Mouse (Mus musculus) c-Kit-positive CD71-positive TER-119-positive erythroid progenitor cells, embryonic 14.5 days (primary cell): ENCODE measurements around the gene Nmur2.

Source experiments
- DNase-seq: peaks from one replicate; pipeline ENCODE4 v3.0.0-alpha.2; 2013; ENCODE audit warnings: low spot score

Gene Nmur2

DNA sequence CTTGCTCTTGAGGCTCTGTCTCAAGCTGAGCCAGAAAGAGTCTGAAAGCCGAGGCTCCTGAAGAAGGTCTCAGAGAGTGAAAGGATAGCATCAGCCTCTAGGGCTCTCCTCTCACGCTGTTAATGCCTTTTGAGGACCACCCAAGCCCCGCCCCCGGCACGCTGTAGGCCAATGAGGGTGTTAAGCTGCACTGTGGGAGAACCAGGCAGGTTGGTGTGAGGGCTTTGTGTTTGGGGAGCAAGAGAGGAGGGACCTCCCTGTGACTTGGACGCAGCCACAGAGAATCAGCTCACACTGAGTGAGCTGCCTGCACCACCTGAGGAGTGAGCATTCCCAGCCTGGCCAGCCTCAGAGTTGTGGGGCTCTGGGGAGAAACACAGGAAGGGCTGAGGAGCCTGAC lies at the start of gene Nmur2:
TSS of gene Nmur2 (minus strand) at position 94 of the 400 bp plus-strand sequence.
- DNase-seq, result no peak

DNA sequence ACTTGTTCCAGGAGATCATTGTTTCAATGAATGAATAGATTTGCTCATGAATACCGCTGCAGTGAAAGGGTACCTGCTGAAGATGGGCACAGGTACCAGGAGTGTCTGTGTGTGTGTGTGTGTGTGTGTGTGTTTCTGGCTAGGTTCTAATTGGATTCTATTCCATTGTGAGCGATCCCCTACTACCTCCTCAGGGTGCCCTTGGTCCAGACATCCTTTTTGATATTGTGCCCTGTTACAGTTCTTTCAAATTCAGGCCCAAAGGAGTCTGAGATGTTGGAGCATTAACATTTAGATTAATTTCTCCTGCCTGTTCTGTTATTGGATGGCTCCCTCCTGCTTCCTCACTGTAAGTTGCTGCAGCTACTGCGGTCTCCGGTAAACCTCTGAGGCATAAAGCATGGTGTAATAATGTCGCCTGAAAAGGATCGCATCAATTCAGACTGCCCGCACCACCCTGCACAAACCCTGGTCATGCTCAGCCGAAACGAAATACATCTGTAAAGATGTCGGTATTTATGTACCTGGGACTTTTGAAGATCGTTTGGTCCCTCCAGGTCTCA lies 48.4 kb upstream of the Nmur2 start:
- DNase-seq, result no peak

DNA sequence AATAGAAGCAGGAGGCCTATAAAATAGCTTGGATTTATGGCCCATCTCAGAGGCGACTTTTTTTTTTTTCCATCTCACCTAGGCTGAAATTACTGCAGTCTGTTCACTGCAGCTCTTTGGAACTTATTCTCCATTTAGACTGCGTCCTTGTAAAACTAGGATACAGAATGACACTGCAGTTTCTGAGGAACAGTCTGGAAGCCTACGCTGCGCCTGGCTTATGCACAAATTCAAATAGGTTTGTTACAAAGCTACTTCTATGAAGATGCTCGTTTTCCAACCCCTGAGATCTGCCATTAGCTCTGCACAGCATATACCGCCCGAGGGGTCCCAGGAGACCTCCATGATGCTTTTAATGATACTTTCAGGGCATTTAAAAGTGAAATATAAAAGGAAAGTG lies 31.3 kb upstream of the Nmur2 start:
- DNase-seq, result no peak

DNA sequence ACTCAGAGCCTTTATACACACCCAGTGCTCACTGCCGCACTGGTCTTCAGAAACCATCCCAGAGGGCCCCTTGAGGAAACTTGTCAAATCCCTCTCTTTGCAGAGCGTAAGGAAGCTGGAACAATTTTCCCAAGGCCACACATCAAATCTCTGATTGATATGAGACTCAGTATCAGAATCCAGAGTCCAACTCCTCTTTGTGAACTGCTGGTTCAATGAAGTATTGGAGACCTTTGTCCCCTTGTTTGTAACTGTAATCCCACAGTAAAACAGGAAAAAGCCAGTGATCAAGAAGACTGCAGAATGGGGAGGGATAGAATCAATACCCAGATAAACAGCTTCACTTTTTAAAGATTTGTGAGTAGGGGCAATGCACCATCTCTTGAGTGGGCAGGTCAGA lies 28.8 kb upstream of the Nmur2 start:
- no peak for DNase-seq

DNA sequence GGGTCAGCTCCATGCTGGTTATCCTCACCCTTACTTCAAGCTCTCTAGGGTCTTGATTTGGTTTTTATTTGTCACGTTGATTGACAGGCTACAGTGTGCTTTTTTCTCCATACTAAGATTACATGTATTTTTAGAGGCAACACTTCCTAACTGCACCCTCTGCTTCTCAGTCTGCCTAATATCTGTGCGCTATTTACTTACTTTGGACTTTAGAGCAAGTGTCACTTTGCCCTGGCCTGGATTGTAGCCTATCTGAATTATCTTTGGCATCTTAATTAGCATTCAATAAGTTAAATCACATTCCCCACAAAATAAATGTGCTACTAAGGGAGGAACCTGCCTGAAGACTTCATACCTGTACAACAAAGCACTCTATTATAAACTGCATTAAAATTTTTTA lies 24.3 kb upstream of the Nmur2 start:
- no peak for DNase-seq

DNA sequence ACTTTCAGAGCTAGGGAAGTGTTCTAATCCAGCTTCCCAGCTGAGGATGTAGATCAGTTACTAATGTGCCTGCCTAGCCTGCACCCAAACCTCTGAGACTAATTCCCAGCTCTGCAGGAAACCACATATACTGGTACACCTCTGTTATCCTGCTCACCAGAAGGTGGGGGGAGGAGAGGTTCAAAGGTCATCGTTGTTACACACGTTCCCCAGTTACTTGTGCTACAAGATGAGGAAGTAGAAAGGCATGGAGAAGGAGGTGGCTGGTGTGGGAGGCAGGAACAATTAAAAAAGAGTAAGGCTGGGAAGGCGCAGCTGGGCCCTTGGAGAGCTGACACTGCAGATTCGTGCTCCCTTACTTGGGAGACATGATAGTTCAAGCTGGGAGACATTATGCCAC lies 23.8 kb upstream of the Nmur2 start:
- no peak for DNase-seq

DNA sequence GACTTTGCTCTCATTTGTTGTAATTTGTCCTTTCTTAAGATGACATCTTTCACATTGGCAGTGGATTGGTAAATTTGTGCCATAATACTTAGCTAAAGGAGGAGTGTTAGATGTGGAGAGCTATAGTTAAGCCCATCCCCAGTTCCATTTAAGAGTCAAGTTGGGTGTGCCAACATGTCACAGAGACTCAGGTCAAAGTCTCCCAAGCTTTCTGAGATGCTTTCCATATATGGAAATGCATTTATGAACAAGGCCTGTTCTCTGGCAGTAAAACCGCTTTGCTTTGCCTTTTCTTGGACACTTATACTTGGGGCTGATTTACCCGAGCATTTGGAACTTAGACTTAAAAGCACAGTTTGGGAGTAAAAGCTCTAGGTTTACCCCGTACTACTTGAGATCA lies 18.4 kb upstream of the Nmur2 start:
- DNase-seq, result no peak

DNA sequence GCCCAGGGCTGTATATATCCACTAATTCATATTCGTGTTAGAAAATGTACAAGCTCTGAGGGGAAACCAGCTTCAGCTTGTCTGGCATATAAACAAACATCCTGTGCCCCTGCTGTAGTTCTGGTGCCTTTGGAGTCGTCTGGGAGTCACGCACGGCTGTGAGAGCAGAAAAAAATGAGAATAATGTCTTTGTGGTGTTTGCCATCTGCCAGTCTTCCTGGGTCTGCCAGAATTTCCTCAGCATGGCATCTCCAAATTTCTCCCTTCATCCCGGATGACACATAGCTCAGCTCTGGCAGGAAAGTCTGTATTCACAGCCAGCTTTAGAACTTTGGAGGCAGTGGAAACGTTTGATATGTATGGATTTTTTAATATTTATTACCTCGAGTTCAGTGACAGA lies 13.6 kb upstream of the Nmur2 start:
- DNase-seq, result no peak

DNA sequence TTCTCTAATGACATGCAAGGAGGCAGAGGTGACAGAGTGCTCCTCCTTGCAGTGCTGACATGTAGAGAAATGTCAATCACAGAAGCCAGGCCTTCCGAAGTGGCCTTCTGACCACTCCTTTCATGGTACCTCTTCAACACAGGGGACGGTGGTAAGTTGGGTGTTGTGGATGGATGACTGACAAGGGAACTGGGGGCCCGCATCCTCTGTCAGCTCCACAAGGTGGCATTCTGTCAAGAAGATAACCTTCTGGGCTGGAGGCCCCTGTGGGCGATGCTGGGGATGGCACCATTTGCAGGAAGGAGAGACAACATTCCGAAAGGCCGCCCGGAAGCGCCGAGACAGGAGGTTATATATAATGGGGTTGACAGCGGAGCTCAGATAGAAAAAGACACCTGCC lies 14.0 kb downstream of the Nmur2 start:
- no peak for DNase-seq

DNA sequence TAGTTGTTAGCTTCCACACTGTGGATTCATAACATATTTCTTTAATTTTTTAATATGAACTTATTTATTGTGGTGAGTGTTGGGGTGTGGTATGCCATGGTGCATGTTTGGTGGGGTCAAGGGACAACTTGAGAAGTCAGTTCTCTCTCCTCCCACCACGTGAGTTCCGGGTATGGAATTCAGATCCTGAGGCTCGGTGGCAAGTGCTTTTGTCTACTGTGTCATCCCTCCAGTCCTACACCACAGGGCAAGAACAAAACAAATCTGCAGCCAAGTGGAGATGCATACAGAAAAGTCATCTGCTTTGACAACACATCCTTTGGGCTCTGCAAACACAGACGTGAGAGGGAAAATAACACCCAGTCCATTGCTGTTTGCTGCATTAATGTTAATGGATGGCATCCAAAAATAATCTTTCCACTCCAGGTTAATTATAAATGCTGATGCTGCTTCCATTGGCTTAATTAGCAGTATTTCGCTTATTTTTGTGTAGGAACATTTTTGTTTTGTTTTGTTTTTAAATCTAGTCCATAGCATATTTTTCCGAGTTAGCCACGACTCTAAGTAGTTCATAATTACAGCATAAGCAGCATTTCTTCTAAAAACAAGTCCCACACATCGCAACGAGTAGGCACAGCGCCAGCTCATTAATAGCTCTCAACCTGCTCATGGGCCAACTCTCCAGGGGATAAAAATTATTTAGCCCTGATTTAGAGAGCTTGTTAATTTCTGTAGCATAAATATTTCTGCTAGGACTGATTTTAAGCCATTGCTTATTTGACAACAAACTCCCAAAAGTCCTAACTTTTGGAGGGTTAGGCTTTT lies 14.9 kb downstream of the Nmur2 start:
- no peak for DNase-seq

DNA sequence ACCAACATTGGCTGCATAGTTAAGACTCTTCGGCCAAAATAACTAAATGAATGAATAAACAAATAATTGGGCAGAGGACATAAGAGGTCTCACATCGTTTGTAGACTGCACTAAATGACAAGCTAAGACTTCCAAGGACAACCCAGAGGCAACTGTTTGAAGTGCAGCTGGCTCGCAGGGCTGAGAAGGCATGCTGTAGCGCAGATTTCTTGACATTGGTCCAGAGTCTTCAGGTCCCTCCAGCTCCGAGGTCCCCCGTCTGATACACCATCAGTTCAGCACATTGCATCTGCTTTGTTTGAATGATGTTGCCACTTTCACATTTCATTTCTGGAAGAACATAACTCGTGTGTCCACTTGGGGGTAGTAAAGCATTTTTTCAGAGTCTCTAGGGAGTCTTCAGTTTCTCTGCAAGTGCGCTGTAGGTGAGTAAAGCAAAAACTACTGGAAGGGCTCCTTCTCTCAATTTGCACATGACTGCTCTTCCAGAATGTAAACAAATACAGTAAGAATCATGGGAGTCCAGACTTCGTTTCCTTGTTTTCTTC lies 27.2 kb downstream of the Nmur2 start:
- DNase-seq, result no peak

DNA sequence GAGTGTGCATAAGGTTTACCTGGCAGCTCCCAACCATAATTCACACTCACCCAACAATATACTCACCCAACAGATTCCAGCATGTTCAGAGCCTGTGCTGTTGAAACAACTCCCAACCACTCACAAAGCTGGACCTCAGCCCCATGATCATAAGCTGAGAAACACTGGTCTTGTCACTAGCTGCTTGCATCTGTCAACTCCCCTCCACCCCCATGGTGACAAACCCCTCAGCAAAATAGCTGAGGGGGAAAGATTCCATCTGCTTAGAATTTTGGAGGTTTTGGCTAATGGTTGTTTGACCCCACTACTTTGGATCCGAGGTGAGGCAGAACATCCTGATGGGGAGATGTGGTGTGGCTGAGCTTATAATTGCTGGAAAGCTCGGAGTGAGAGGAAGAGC lies 28.4 kb downstream of the Nmur2 start:
- no peak for DNase-seq

DNA sequence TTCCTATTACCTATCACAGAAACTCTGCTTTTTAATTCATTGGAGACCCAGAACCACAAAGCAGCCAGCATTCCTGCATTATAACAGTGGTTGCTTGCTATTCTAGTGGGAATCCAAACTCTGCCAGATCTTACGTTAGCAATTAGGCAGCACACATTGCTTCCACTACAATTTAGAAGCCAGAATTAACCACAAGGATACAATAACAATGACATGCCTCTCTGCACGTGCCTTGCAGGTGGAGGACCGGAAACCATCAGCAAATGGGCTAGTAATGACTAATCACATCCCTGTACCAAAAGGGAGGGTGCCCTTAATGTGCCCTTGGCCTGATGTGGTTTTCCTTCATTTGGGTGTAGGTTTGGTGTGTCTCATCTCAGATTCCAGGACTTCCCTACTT lies 32.5 kb downstream of the Nmur2 start:
- DNase-seq, result no peak

DNA sequence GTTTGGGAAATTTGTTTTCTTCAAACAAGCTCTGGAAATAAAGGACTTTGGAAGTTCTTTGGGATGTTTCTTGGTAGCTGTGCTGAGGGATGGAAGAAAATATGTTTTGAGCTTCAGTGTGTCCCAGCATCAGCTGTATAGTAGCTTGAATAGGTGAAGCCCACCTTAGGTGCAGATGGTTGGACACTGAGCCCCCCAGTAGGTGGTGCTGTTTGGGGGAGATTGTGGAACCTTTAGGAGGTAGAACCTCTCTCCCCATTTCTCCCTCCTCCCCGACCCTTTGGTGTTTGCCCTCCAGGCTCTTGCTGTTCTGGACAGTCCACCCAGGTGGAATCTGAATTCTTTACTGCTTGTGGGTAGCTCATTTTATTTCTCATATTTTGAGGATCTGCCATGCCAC lies 48.0 kb downstream of the Nmur2 start:
- DNase-seq, result no peak

DNA sequence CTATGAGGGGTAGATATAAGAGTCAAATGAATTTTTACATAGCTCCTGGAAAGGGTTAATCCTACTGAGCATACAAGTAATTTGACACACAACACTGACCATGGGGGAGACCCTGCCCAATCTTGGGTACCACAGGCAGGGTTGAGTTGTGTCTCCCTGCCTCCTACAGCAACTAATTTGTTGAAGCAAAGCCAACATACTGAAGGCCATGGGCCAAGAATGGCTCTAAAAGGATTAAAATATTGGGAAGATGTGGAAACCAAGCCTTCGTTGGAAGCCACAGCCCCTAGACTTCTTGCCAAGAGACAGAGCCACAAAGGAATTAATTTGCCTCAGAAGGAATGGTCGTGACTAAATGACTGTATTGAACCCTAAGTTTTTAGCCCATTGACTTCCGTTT lies 48.7 kb downstream of the Nmur2 start:
- DNase-seq, result no peak

DNA sequence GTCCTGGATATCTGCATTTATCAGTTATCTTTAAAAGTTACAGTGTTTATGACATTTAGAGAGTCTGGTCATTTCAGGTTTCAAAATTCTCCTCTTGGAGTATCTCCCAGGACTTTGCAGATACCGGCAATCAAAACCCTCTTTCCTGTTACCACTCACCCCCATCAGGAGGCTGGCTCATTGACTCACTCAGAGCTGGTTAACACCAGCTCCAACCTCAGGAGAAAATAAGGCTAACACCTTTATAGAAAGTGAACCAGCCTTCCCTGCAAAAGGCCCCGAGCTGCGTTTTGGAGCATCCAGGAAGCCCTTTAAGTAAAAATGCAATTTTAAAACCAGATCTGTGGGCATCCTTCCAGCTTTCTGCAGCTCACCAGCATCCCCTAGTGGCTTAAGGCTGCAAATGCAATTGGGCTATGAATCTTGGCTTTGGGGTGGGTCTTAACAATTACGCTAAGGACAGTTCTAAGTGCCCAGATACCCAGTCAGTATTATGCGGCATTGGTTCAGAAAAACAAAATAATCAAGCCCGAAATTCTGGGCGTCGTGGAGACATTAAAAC lies 49.2 kb downstream of the Nmur2 start:
- DNase-seq, result peak; percentile 13

DNA sequence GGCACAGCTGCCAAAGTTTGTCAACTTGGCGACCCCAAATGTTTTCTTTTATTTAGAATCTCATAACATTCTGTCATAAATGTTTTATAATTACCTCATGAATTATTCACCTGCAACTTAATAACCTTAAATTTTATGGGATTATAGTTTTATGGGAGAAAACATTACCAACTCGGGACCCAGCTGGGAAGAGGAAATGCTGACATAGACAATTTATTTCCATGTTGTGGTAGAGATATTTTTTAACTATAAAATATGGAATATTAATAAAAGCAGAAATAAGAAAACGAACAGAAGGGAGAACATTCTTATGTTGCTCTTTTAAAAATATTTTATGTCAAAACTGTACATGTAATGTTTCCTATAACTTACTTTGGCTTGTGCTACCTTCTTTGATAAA lies 56.2 kb downstream of the Nmur2 start:
- no peak for DNase-seq

DNA sequence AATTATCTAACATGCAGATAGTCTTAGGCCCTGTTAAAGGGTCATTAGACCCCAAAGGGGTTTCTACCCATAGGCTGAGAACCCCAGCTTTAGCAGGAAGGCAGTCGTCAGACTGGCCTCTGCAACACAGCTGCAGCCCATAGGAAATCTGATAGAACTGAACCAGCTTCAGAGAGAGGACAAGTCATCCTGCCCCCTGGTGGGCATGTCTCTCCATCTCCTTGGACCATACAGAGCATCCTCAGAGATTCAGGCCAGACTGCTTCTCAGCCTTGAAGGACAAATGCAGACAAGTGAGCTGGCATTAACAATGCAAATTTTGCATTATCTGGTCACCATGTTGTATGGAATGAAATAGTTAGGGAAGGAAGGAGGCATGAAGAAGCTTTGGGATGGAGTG lies 59.2 kb downstream of the Nmur2 start:
- DNase-seq, result no peak

DNA sequence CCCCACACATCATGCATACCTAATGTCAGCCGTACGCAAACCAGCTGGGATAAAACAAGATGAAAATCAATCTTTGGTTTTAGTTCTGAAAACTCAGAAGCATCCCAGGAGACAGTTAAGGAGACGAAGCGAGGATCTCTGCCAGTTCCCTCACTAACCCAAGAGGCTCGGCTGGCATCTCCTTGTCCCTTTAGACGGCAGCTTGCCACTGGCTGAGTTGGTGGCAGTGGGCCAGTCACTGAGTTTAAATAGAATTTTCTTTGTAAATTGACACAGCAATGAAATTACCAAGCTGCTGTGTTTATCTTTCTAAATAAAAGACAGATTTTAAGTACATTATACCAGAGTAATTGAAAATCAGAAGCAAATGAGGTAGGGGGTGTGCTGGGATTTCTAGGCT lies 62.7 kb downstream of the Nmur2 start:
- no peak for DNase-seq
